8 mouse cellular contexts compared by ENCODE assay signal in genomic region chr11:6475867-6476484, GRCm38 (mm10). TPM values are rescaled to one million over a fixed set of nuclear protein-coding genes. Genes with fewer than 3 reads are reported as not detected.
DNase-seq lines count a peak whose midpoint lies in the region; ATAC-seq and TF ChIP-seq lines count a peak whose summit lies in the region.

TSS of gene Purb (minus strand) at chr11:6475917.

- peak; percentile 93 for ATAC-seq in hindbrain, embryonic 11.5 days (ENCODE audit: low FRiP score)
- peak; percentile 96 for ATAC-seq in lung, postnatal 0 days

- no peaks in the 10 kb centered on the region for H3K27me3 ChIP-seq in hindbrain, embryonic 11.5 days (ENCODE audit: control insufficient read depth, insufficient read depth, low read length)
- no peaks in the 10 kb centered on the region for H3K27me3 ChIP-seq in lung, postnatal 0 days (replicated peaks; ENCODE audit: insufficient read depth, low read length)

- peaks cover 7% of the 10 kb centered on the region for H3K4me1 ChIP-seq in hindbrain, embryonic 11.5 days (replicated peaks; ENCODE audit: control insufficient read depth, insufficient read depth, low read length)
- peaks cover 12% of the 10 kb centered on the region; the same call in 1 of the 2 replicates for H3K4me1 ChIP-seq in lung, postnatal 0 days (ENCODE audit: insufficient read depth, low read depth, low read length)

- peak within 1 kb of the TSS; percentile 90 for H3K9ac ChIP-seq in hindbrain, embryonic 11.5 days (ENCODE audit: low read depth, low read length)
- peak within 1 kb of the TSS; percentile 93 for H3K9ac ChIP-seq in lung, postnatal 0 days (replicated peaks; ENCODE audit: low read depth)

- no peaks in the 10 kb centered on the region for H3K36me3 ChIP-seq in hindbrain, embryonic 11.5 days (ENCODE audit: control insufficient read depth, insufficient read depth, low read length)
- H3K36me3 ChIP-seq in lung, postnatal 0 days (ENCODE audit: insufficient read depth, low read length): no peaks in the 10 kb centered on the region

- H3K9me3 ChIP-seq in hindbrain, embryonic 11.5 days (ENCODE audit: control insufficient read depth, low read length): no peaks in the 10 kb centered on the region
- no peaks in the 10 kb centered on the region for H3K9me3 ChIP-seq in lung, postnatal 0 days (ENCODE audit: low read length)

- peak within 1 kb of the TSS; percentile 98 for H3K4me3 ChIP-seq in hindbrain, embryonic 11.5 days (ENCODE audit: low read depth, low read length)
- peak within 1 kb of the TSS; percentile 86 for H3K4me3 ChIP-seq in lung, postnatal 0 days (ENCODE audit: low read depth, low read length)

- under 1% methylated on average over 31 of the region's 76 CpGs for WGBS in hindbrain, embryonic 11.5 days
- 0% methylated on average over 21 of the region's 76 CpGs for WGBS in lung, postnatal 0 days

- DNase-seq in Muller cell, postnatal 12 days (ENCODE audit: inconsistent ontology term): peak; percentile 94
- peak; percentile 88 for DNase-seq in cerebellum, adult 9-10 months
- peak; percentile 59 to 91 for DNase-seq in frontal cortex, adult 2 months (ENCODE audit: extremely low spot score in 1 of 2, low spot score in 1 of 2)
- DNase-seq in hindbrain, embryonic 11.5 days (ENCODE audit: low spot score): peak; percentile 95
- peak; percentile 91 to 96 for DNase-seq in layer of hippocampus, postnatal 10 days (ENCODE audit: low spot score in 2 of 2)
- peak; percentile 94 for DNase-seq in lung, postnatal 0 days (ENCODE audit: low spot score)
- DNase-seq in ovary, postnatal 10 days (ENCODE audit: low spot score): peak; percentile 81
- DNase-seq in thymus, postnatal 0 days (ENCODE audit: low spot score): peak; percentile 93

- H3K27ac ChIP-seq in hindbrain, embryonic 11.5 days (ENCODE audit: low read depth, low read length): peak within 1 kb of the TSS; percentile 97
- H3K27ac ChIP-seq in lung, postnatal 0 days (ENCODE audit: low read length): peak within 1 kb of the TSS; percentile 99

- peak within 1 kb of the TSS; percentile 92 for H3K4me2 ChIP-seq in hindbrain, embryonic 11.5 days (replicated peaks; ENCODE audit: low read depth, low read length)
- peak within 1 kb of the TSS; percentile 83 for H3K4me2 ChIP-seq in lung, postnatal 0 days (replicated peaks; ENCODE audit: low read depth, low read length)

- TF ChIP-seq EP300 in lung, postnatal 0 days (IDR thresholded peaks at IDR 0.05): no peak

- peak; percentile 13; the same call in 1 of the 2 replicates for TF ChIP-seq CTCF in lung, postnatal 0 days (IDR thresholded peaks at IDR 0.05)

RNA-seq across cellular contexts. Expression of gene Purb, which starts in this region (rescaled TPM):
- polyA plus RNA-seq in frontal cortex, adult 2 months (2012; rRNA removed): 102 and 103 TPM in 2 replicates
- 12.7 and 17.9 TPM in 2 replicates for polyA plus RNA-seq in hindbrain, embryonic 11.5 days (2014; fragmentation: Nextera tagmentation; extraction: Ambion mirVana)
- 100 to 1,000 TPM; 249 to 250 TPM for total RNA-seq in layer of hippocampus, postnatal 10 days (2021)
- 21.4 and 25.5 TPM in 2 replicates for polyA plus RNA-seq in lung, postnatal 0 days (2015; fragmentation: Nextera tagmentation; extraction: Ambion mirVana)
- 17.8 and 22.5 TPM in 2 replicates for polyA plus RNA-seq in thymus, postnatal 0 days (2015; fragmentation: Nextera tagmentation; extraction: Ambion mirVana)

Comparison
In these comparisons a context has a peak if more than half of its experiments do, and no peak if none do; other contexts are left out.
1. Peak in every context shown above with its lines: DNase-seq, ATAC-seq, H3K4me3 ChIP-seq and H3K27ac ChIP-seq.